Mouse (Mus musculus): ENCODE measurements at regions not wholly inside any gene's neighbourhood (a gene's known extent, or its start where the extent isn't known, plus 50 kb on each side); places are given as distances from the start of the nearest gene placed in this dataset.
"Not testable (repeated sequence)": the region's sequence is repeated elsewhere in the genome, so short reads cannot be mapped to it uniquely, and the experiment has no call there.

GRCm38 (mm10) chr12:115861759-115862158 lies 185.8 kb upstream of the Zfp386 start:
- not testable (repeated sequence) for DNase-seq

- DNase-seq = not testable (repeated sequence)
These were observed 182.3 kb upstream of the Zfp386 start for GRCm38 (mm10) chr12:115865059-115865756.

DNA sequence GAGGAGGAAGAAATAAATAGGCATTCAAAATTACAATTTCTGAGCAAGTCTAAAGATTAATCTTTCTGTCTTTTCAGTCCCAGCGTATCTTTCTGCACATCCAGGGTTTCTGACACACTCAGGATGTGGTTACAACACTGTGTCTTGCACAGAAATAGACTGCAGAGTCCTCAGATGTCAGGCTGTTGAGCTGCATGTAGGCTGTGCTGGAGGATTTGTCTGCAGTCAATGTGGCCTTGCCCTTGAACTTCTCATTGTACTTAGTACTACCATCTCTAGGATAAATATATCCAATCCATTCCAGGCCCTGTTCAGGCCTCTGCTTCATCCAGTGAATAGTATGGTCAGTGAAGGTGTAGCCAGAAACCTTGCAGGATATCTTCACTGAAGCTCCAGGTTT lies 178.9 kb upstream of the Zfp386 start:
- DNase-seq = not testable (repeated sequence)

- DNase-seq = not testable (repeated sequence)
These were observed 175.1 kb upstream of the Zfp386 start for GRCm38 (mm10) chr12:115872451-115872850.

DNA sequence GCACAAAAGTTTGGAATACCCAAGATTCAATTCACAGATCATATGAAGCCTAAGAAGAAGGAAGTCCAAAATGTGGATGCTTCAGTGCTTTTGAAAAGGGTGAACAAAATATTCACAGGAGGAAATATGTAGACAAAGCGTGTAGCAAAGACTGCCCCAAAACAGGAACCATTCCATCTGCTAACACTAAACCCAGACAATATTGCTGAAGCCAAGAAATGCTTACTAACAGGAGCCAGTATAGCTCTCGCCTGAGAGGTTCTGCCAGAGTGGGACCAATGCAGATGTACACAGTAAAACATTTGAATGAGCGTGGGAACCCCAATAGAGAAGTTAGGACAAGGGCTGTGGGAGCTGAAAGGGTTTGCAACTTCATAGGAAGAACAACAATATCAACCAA lies 173.5 kb upstream of the Zfp386 start:
- DNase-seq = not testable (repeated sequence)

DNA sequence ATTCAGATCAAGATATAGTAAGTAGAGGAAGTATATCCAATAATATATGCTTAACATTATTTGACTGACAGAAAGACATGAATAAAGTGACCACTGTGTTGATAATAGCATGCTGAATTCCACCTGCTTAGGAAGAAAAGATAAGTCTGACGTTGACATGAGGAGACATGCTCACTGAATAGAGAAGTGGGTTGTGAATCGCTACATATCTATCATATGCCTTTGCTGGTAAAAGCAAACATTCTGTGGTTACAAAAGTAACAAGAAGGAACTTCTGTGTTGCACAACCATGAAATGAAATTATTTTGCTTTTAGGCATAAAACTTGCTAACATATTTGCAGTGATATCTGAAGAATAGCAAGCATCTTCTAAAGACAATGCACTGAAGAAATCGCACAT lies 163.8 kb upstream of the Zfp386 start:
- DNase-seq = no peak

GRCm38 (mm10) chr12:115887976-115888375 lies 159.5 kb upstream of the Zfp386 start:
- no peak for DNase-seq

DNA sequence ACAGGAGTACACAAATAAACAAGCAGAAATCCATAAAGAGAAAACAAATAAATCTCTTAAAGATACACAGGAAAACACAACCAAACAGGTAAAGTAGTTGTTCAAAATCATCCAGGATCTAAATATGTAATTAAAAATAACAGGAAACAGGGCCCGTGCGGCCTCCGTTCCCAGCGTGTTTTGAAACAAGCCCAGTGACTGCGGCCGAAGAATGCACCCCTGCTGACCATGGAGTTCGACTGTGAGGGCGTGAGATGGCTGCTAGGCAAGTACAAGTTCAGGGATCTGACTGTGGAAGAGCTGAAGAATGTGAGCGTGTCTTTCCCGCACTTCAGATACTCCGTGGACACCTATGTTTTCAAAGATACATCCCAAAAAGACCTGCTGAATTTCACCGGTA lies 154.9 kb upstream of the Zfp386 start:
- DNase-seq = peak; percentile 9

DNA sequence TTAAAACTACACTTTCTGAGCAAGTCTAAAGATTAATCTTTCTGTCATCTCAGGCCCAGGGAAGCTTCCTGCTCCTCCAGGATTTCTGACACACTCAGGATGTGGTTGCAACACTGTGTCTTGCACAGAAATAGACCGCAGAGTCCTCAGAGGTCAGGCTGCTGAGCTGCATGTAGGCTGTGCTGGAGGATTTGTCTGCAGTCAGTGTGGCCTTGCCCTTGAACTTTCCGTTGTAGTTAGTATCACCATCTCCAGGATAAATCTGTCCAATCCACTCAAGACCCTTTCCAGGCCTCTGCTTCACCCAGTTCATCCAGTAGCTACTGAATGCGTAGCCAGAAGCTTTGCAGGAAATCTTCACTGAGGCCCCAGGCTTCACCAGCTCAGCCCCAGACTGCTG lies 135.3 kb upstream of the Zfp386 start:
- DNase-seq = not testable (repeated sequence)

DNA sequence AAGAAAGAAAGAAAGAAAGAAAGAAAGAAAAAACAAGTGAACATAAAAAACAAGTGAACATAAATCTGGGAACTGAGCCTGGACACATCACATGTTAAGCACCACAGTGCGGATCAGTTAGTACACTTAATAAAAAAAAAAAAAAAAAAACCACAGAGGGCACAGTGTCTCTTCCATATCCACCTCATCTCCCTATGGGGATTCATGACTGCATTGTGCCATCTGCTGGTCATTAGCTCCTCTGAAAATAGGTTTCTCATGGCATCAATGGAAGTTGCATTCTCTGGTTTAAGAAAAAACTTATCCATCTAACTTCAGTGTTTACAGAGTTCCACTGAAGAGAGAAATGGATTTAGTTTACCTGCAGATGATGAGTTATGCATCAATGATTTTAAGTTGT lies 132.1 kb upstream of the Zfp386 start:
- DNase-seq = not testable (repeated sequence)

GRCm38 (mm10) chr12:115920119-115920518 lies 127.4 kb upstream of the Zfp386 start:
- not testable (repeated sequence) for DNase-seq

DNA sequence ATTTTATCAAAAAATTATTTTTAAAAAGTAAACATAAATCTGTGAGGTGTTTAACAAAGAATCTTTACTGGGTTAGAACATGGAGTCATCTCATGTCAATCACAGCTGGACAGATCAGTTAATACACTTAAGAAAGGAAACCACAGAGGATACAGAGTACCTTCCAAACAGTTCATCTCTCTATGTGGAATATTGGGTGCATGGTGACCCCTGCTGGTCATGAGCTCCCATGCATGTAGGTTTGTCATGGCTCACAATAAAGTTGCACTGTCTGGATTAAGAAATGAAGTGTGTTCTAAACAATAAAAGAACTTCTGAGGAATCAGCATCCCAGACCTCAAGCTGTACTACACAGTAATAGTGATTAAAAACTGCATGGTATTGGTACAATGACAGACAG lies 123.5 kb upstream of the Zfp386 start:
- not testable (repeated sequence) for DNase-seq

GRCm38 (mm10) chr12:115925542-115925941 lies 122.0 kb upstream of the Zfp386 start:
- DNase-seq = not testable (repeated sequence)

DNA sequence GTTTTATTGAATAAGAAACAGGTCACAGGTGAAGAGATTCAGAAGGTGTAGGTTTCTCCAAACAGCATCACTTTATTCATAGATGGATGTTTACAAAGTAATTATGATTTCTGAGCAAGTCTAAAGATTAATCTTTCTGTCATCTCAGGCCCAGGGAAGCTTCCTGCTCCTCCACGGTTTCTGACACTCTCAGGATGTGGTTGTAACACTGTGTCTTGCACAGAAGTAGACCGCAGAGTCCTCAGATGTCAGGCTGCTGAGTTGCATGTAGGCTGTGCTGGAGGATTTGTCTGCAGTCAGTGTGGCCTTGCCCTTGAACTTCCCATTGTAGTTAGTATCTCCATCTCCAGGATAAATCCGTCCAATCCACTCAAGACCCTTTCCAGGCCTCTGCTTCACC lies 95.2 kb upstream of the Zfp386 start:
- not testable (repeated sequence) for DNase-seq

DNA sequence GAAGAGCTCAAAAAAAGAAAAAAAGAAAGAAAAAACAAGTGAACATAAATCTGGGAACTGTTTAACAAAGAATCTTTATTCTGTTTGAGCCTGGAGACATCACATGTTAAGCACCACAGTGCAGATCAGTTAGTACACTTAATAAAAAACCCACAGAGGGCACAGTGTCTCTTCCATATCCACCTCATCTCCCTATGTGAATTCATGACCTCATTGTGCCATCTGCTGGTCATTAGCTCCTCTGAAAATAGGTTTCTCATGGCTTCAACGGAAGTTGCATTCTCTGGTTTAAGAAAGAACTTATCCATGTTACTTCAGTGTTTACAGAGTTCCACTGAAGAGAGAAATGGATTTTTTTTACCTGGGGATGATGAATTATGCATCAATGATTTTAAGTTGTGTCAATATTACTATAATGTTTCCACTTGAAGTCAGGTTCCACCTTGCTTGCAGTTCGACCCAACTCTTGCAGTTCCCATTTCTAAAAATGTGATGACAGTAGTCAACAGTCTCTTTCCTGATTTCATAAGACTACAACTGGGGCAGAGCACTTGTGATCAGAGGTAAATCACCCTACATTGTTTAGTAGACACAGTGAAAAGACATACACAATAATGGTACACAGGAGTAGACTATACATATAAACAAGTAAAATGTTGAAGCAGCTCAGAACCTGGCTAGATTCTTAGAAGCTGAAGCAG lies 91.9 kb upstream of the Zfp386 start:
- not testable (repeated sequence) for DNase-seq

- DNase-seq = not testable (repeated sequence)
These were observed 83.8 kb upstream of the Zfp386 start for GRCm38 (mm10) chr12:115963701-115964100.

- not testable (repeated sequence) for DNase-seq
These were observed 80.0 kb upstream of the Zfp386 start for GRCm38 (mm10) chr12:115967522-115967921.

Measured in kidney, adult 9 months (tissue).